Mouse (Mus musculus) MN1 (cell line): Measurements from ENCODE around the gene Popdc3.
"Not testable (repeated sequence)": the region's sequence is repeated elsewhere in the genome, so short reads cannot be mapped to it uniquely, and the experiment has no call there.

ENCODE experiments used
- DNase-seq: peaks from one replicate; pipeline ENCODE4 v3.0.0-alpha.2; 2016; ENCODE audit warnings: low spot score

Popdc3 gene

GRCm38 (mm10) chr10:45204582-45204981 is 26.7 kb downstream of the Popdc3 start:
- DNase-seq, result no peak

- DNase-seq, result no peak
These were observed 32.3 kb downstream of the Popdc3 start for GRCm38 (mm10) chr10:45210201-45210600.

DNA sequence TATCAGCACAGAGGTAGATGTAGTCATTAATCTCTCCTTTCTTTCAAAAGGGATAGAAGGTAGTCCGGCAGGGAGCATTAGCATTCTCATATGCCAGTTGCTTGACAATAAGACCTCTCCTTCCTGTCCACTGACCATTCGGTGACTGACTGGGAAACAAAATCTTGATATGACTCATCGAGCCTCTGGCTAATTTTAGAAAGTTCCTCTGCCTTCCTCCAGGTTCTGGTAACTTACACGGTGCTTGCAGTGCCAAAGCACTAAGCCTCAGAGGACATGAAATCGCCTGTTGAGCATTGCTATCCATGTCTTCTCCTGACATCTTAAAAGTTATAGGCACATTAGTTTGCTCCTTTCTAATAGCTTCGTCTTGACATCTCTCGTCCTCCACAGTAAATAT is 38.8 kb downstream of the Popdc3 start:
- DNase-seq, result peak; percentile 75

DNA sequence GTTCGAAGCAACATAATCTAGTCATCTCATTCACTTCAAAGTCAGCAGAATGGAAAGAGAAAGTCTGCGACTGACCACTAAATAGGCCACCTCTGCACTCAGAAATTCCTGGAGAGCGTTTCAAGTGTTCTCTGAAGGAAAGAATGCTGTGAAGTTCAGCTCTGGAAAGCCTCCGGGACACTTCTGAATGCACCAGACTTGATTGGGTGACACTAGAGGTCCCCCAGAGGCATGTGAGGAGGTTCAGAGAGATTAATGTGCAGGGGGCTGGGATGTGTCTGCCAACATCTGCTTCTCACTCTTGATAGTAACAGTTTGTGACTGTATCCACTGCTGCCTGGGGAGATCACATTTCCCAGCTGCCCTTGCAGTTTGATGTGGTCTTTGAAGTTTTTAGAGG is 52.1 kb downstream of the Popdc3 start:
- no peak for DNase-seq

- no peak for DNase-seq
These were observed 55.5 kb downstream of the Popdc3 start for GRCm38 (mm10) chr10:45233351-45233750.

DNA sequence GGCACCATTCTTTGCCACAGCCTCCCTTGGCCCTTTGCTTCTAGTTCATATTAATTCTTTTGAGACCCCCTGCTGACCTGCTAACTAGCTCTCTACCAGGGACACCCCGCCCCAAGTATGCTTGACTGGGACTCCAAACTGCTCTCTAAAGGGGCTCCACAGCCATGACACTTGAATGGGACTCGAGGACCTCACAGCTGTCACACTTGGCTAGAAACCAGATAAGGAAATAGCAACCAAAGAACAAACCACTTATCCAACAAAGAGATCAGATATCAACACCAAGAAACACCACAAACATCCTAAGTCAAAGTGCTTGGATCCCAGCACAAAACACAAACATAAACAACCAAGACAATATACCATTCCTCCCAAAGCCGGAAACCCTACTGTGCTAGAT is 58.4 kb downstream of the Popdc3 start:
- no peak for DNase-seq

GRCm38 (mm10) chr10:45237492-45237891 is 59.6 kb downstream of the Popdc3 start:
- no peak for DNase-seq

DNA sequence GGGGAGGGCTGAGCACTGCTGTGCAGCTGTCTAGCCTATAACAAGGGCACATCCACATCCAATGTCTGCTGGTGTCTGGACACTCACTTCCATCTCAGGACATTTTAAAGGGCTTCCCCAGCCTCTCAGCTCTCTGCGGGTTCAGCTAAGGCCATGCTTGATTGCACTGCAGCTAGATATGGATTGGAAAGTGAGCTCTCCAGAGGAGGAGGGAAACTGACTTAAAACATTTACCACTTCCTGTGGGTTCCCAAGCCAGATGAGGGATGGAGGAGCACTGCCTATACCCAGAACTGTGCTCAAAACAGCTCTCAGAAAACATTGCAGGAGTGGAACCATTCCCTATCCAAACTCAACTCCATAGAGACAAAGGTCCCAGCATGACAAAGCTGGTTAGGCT is 82.6 kb downstream of the Popdc3 start:
- no peak for DNase-seq

DNA sequence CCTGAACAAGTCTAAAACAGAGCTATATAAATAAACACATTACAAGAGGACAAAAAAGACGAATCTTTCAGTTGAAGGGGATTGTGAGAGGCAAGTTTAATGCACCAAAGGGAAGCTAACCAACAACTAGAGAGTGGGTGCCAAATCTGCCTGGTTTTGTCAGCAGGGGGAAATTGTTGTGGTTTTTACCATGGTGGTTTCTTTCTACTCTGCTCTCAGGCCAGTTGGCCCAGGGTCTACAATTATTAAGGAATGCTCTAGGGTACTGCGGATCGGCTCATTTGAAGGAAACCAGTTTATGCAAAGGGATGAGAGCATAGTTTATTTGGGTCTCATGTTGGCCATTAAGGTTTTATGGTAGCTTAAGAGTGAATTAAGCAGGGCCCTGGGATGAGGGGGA is 84.2 kb downstream of the Popdc3 start:
- DNase-seq, result no peak

GRCm38 (mm10) chr10:45276499-45276898 is 98.6 kb downstream of the Popdc3 start:
- DNase-seq, result no peak

- DNase-seq, result no peak
These were observed 99.1 kb downstream of the Popdc3 start for GRCm38 (mm10) chr10:45276995-45277394.

- DNase-seq, result no peak
These were observed 107.8 kb downstream of the Popdc3 start for GRCm38 (mm10) chr10:45285651-45286050.

- DNase-seq, result no peak
These were observed 110.5 kb downstream of the Popdc3 start for GRCm38 (mm10) chr10:45288351-45288750.

- peak; percentile 84 for DNase-seq
These were observed 111.6 kb downstream of the Popdc3 start for GRCm38 (mm10) chr10:45289218-45290105.

- peak; percentile 49 for DNase-seq
These were observed 112.7 kb downstream of the Popdc3 start for GRCm38 (mm10) chr10:45290618-45291017.

GRCm38 (mm10) chr10:45292159-45292558 is 114.3 kb downstream of the Popdc3 start:
- DNase-seq, result not testable (repeated sequence)

- DNase-seq, result no peak
These were observed 117.2 kb downstream of the Popdc3 start for GRCm38 (mm10) chr10:45295093-45295492.

DNA sequence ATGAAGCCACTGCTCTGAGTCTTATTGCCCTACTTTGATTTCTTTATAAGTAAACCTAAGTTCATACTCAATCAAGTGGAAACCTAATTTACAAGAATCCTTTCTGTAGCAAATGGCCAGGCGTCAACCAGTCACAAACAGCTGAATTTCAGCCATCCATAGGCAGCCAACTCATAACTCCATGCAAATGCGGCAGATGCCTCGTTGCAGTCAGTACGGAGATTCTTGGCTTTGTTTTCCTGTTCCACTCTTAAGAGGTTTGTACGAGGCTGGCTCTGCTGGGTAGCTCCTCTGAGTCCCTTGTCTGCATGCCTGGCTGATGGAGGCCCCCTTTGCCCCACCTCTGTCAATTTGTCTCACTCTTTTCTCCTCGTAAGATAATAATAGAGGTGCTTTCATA is 120.6 kb downstream of the Popdc3 start:
- no peak for DNase-seq

DNA sequence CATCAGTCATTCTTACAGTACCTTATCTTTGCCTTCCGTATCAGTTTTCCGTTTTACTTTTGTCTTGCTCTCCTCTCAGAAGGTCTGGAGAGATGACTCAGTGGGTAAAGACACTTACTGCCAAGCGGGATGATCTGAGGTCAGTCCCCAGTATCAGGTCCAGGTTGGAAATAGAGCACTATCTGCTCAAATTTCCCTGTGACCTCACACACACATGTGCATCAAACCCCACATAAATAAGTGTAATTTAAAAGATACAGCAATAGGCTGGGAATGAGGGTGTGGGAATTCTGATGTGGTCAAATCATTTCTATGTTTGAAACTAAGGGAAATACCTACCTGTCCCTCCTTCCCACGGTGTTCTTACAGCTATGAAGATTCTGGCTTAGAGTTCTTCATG is 121.6 kb downstream of the Popdc3 start:
- DNase-seq, result no peak

GRCm38 (mm10) chr10:45303315-45304036 is 125.6 kb downstream of the Popdc3 start:
- DNase-seq, result no peak

GRCm38 (mm10) chr10:45305173-45305572 is 127.3 kb downstream of the Popdc3 start:
- DNase-seq, result no peak

DNA sequence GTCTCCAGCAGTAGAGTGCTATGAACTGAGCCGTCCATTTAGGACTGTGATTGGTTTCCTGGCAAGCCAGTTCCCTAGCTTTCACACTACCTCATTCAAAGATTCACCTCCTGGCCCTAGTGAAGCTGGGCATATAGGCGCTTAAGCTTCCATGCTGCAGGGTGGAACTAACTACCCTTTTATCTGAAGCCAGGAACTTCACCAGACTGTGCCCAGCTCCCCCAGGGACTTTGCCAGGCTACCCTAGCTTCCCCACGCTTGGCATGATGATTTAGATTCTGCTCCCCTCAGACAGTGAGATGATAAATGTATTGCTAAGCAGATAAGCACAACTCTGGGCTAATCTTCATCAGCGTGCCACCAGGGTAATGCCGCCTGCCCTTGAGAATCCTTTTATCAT is 133.2 kb downstream of the Popdc3 start:
- DNase-seq, result peak; percentile 74

- peak; percentile 89 for DNase-seq
These were observed 133.7 kb downstream of the Popdc3 start for GRCm38 (mm10) chr10:45311624-45312023.
